Mouse (Mus musculus): ENCODE data around the gene Cnnm2.

DNA sequence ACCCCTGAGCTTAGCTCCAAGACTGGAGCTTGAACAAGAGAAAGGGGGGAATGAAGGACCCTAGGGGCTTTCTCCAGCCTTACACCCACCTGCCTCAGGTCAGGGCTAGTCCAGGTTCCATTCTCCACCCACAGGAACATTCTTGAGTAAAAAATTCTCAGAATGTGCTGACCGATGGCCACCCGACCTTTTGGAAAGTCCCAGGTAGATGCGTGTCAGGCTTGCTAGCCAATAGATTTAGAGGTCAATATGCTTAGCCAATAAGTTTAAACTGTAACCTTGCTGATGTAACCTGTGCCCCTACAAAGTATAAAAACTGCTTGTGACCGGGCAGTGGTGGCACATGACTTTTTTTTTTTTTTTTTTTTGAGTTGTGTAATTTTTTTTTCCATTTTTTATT is 5.2 kb upstream of the Cnnm2 start:
- TF ChIP-seq CTCF (IDR thresholded peaks at IDR 0.05; ENCODE audit: low read depth, low read length) (no peak), POLR2A (IDR thresholded peaks at IDR 0.05; ENCODE audit: borderline replicate concordance, low read depth, low read length) (no peak)

Measured in bone marrow macrophage, adult 2 months (primary cell).